ENCODE assay signal across 24 mouse cellular contexts in the genomic region with DNA sequence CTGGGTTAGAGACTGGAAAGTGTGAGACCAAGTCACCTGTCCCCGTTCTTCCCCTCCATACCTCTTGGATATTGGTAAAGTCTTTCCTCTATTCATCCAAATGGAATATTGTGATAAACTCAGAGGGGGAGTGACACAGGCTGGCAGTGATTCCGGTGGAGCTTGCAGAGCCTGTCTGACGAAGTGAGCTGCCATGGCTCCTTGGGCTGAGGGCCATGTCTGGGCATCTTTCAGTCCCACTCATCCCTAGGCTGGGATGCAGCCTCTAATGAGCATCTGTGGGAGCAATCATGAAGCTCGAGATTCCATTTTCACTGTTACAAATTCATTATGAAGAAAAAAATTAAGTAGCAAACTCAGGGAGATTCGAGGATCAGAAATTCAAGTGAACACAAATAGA.
DNase-seq lines count a peak whose midpoint lies in the region; ATAC-seq and TF ChIP-seq lines count a peak whose summit lies in the region.
"Had no signal": no experiment of that assay in that cellular context is flagged by ENCODE, and none has a peak within 500 bp of the region (broad histone marks: within the 10 kb centered on the region; RNA-seq: fewer than 3 reads in every experiment).

No protein-coding gene starts in this region.

- TF ChIP-seq CTCF in brain, embryonic 14.5 days (IDR thresholded peaks at IDR 0.05; ENCODE audit: borderline replicate concordance, extremely low read depth, insufficient read depth, insufficient read length): no peak

- ATAC-seq in forebrain, embryonic 14.5 days: no peak
- no peak for ATAC-seq in forebrain, embryonic 13.5 days
- ATAC-seq in heart, embryonic 12.5 days (ENCODE audit: insufficient number of reproducible peaks, low FRiP score): no peak
- ATAC-seq: CD4-positive, CD25-positive, alpha-beta regulatory T cell, adult 4 months; hindbrain, postnatal 0 days; inflammation-experienced regulatory T-cells, adult 6 months; intestine, embryonic 16.5 days had no signal

- no peaks in the 10 kb centered on the region for H3K27me3 ChIP-seq in forebrain, embryonic 14.5 days (replicated peaks; ENCODE audit: control insufficient read depth, insufficient read depth, low read length)
- H3K27me3 ChIP-seq in forebrain, embryonic 13.5 days: no peaks in the 10 kb centered on the region
- no peaks in the 10 kb centered on the region for H3K27me3 ChIP-seq in heart, embryonic 12.5 days (replicated peaks)
- H3K27me3 ChIP-seq: embryonic facial prominence, embryonic 12.5 days; embryonic facial prominence, embryonic 15.5 days; heart, embryonic 13.5 days had no signal

- no peak overlapping the region for H3K4me3 ChIP-seq in forebrain, embryonic 14.5 days (ENCODE audit: low read depth, low read length)
- H3K4me3 ChIP-seq in forebrain, embryonic 13.5 days: no peak overlapping the region
- no peak overlapping the region for H3K4me3 ChIP-seq in heart, embryonic 12.5 days
- H3K4me3 ChIP-seq: embryonic facial prominence, embryonic 12.5 days; embryonic facial prominence, embryonic 15.5 days; gastrocnemius, adult 2 months; heart, embryonic 13.5 days had no signal

- H3K9me3 ChIP-seq in forebrain, embryonic 14.5 days (replicated peaks; ENCODE audit: control insufficient read depth, low read length): no peaks in the 10 kb centered on the region
- peaks cover 3% of the 10 kb centered on the region for H3K9me3 ChIP-seq in forebrain, embryonic 13.5 days (replicated peaks)
- H3K9me3 ChIP-seq in heart, embryonic 12.5 days (replicated peaks): peaks cover 30% of the 10 kb centered on the region
- H3K9me3 ChIP-seq: embryonic facial prominence, embryonic 15.5 days had no signal

- H3K27ac ChIP-seq in forebrain, embryonic 14.5 days (ENCODE audit: low read depth, low read length): no peak overlapping the region
- no peak overlapping the region for H3K27ac ChIP-seq in forebrain, embryonic 13.5 days
- no peak overlapping the region for H3K27ac ChIP-seq in heart, embryonic 12.5 days (ENCODE audit: poor library complexity, severe bottlenecking)
- H3K27ac ChIP-seq: embryonic facial prominence, embryonic 12.5 days; embryonic facial prominence, embryonic 15.5 days; gastrocnemius, adult 2 months; heart, embryonic 13.5 days; hindbrain, embryonic 14.5 days; hindbrain, postnatal 0 days had no signal

- H3K9ac ChIP-seq in forebrain, embryonic 14.5 days (ENCODE audit: low read length): no peak overlapping the region
- no peak overlapping the region for H3K9ac ChIP-seq in forebrain, embryonic 13.5 days
- H3K9ac ChIP-seq in heart, embryonic 12.5 days: no peak overlapping the region
- H3K9ac ChIP-seq: embryonic facial prominence, embryonic 12.5 days; embryonic facial prominence, embryonic 15.5 days; heart, embryonic 13.5 days; hindbrain, embryonic 14.5 days had no signal

- 78% methylated on average over 5 of the region's 5 CpGs for WGBS in forebrain, embryonic 14.5 days
- 84% methylated on average over 5 of the region's 5 CpGs for WGBS in forebrain, embryonic 13.5 days
- 64% methylated on average over 5 of the region's 5 CpGs for WGBS in heart, embryonic 12.5 days

- H3K36me3 ChIP-seq in forebrain, embryonic 14.5 days (ENCODE audit: control insufficient read depth, insufficient read depth, low read length): no peaks in the 10 kb centered on the region
- no peaks in the 10 kb centered on the region for H3K36me3 ChIP-seq in forebrain, embryonic 13.5 days (ENCODE audit: poor library complexity, severe bottlenecking)
- no peaks in the 10 kb centered on the region for H3K36me3 ChIP-seq in heart, embryonic 12.5 days
- H3K36me3 ChIP-seq: embryonic facial prominence, embryonic 12.5 days; embryonic facial prominence, embryonic 15.5 days; heart, embryonic 13.5 days had no signal

- no peak overlapping the region for H3K4me2 ChIP-seq in forebrain, embryonic 14.5 days (ENCODE audit: low read length)
- H3K4me2 ChIP-seq in forebrain, embryonic 13.5 days: no peak overlapping the region
- no peak overlapping the region for H3K4me2 ChIP-seq in heart, embryonic 12.5 days
- H3K4me2 ChIP-seq: embryonic facial prominence, embryonic 12.5 days; embryonic facial prominence, embryonic 15.5 days; heart, embryonic 13.5 days; hindbrain, embryonic 14.5 days had no signal

- no peak for TF ChIP-seq POLR2A in brain, embryonic 14.5 days (IDR thresholded peaks at IDR 0.05; ENCODE audit: borderline replicate concordance, extremely low read depth, insufficient read depth, insufficient read length, poor library complexity, severe bottlenecking)

- H3K4me1 ChIP-seq in forebrain, embryonic 14.5 days (ENCODE audit: control insufficient read depth, insufficient read depth, low read length): no peaks in the 10 kb centered on the region
- 0 out of 2 replicates have a peak, but pooled peaks cover 7% of the 10 kb centered on the region for H3K4me1 ChIP-seq in forebrain, embryonic 13.5 days
- no peaks in the 10 kb centered on the region for H3K4me1 ChIP-seq in heart, embryonic 12.5 days (replicated peaks)
- H3K4me1 ChIP-seq: embryonic facial prominence, embryonic 12.5 days; embryonic facial prominence, embryonic 15.5 days; heart, embryonic 13.5 days had no signal

- peak; percentile 39 for DNase-seq in forebrain, embryonic 14.5 days (ENCODE audit: low spot score)
- DNase-seq in heart, adult 11 months: peak; percentile 43
- peak; percentile 58 for DNase-seq in brain, embryonic 14.5 days (ENCODE audit: low read depth)
- no peak for DNase-seq in urinary bladder, adult 2 months (ENCODE audit: low spot score)
- DNase-seq: adrenal gland, adult 2 months; adrenal gland, postnatal 14 days; cerebellum, adult 18-20 months; cerebellum, adult 9-11 months; gastrocnemius, adult 2 months; gastrocnemius, postnatal 14 days; heart, adult 18-20 months; heart, postnatal 14 days; heart, postnatal 4 days; kidney, adult 18-20 months had no signal
